Mouse (Mus musculus) spleen, adult 18-20 months (tissue): ENCODE results near the gene Olfr1331.
"Not testable (repeated sequence)": the region's sequence is repeated elsewhere in the genome, so short reads cannot be mapped to it uniquely, and the experiment has no call there.

ENCODE experiments used
- DNase-seq, 2 experiments: peaks; one replicate each; pipeline ENCODE4 v3.0.0; 2022; ENCODE audit warnings: mixed read lengths in 2 of 2

The Olfr1331 gene

DNA sequence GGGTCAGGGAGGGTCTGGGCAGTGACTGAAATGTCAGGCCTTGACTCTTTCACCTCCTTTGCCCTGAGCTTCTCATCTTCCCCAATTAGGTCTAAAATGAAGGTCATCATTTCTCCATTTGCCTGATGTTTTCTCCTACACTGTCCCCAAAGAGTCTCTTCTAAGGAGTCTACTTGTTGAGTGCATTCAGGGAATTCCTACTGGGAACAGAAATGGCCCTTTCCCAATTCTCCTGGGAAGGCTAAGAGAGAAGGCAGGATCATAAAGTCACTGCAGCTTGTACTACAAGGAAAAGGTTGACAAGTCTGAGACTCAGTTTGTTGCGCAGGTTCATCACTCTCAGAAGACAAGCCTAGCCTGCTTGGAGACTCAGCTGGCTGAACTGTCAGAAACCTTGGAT lies at the start of gene Olfr1331:
Gene Olfr1331, plus strand, starts transcription at position 301 of the 400 bp plus-strand sequence.
- DNase-seq = no peak

DNA sequence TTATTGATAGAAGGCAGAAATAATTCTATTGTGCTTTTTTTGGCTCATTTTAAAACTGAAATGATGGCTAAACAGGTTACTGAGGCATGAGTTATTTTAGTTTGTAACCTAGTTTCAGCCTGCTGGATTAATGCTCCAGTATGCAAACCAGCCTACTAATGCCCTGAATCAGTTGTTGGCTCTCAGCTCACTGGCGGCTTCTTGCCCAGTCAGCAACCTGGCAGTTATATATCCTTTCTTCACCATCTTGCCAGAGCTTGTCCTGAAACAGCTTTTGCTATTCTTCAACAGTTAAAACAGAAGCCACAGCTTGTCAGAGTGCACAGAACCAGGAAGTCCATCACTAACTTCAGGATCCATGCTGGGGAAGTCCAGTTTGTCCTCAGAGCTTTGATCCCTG lies 45.5 kb upstream of the Olfr1331 start:
- DNase-seq = no peak

DNA sequence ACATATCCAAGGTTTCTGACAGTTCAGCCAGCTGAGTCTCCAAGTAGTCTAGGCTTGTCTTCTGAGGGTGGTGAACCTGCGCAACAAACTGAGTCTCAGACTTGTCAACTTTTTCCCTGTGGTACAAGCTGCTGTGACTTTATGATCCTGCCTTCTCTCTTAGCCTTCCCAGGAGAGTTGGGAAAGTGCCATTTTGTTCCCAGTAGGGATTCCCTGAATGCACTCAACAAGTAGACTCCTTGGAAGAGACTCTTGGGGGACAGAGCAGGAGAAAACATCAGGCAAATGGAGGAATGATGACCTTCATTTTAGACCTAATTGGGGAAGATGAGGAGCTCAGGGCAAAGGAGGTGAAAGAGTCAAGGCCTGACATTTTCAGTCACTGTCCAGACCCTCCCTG lies 28.3 kb upstream of the Olfr1331 start, which contains the start of gene Olfr1333:
Gene Olfr1333, minus strand, starts transcription at position 101 of the 400 bp plus-strand sequence.
- no peak for DNase-seq

DNA sequence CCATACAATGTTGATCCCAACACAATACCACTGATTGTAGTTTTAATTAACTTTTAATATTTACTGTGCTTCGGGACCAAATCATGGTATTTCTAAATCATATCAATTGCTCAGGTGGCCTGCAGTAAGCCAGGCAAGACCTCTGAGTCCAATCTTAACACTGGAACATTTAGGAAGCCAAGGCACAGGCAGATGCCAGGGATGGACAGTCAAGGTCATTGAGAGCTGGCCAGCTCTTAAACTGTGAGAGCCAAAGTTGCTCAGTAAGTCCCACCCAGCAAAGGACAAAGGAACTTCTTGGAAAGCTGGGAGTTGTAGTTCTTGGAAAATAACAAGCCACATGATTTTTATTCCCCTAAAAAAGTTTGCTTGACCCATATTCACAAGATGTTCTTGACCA lies 2.7 kb upstream of the Olfr1331 start:
- no peak for DNase-seq

DNA sequence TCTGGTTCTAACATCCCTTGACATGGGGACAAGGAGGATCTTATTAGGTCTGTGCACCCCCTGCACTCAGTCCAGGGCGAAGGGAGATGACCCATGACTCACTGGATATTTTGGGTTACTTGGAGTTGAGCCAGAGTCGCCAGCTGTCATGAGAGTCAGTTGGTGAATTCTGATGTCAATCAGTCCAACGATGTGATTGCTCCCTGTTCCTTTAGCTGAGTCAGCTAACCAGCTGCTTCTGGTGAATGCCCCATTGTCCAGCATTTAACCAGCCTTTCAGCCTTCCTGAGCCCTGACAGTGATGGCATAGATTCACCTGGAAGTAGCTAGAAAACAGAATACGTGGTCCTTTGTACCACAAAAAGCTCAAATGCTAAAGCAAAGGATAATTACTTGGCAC lies 1.7 kb upstream of the Olfr1331 start:
- DNase-seq = no peak

DNA sequence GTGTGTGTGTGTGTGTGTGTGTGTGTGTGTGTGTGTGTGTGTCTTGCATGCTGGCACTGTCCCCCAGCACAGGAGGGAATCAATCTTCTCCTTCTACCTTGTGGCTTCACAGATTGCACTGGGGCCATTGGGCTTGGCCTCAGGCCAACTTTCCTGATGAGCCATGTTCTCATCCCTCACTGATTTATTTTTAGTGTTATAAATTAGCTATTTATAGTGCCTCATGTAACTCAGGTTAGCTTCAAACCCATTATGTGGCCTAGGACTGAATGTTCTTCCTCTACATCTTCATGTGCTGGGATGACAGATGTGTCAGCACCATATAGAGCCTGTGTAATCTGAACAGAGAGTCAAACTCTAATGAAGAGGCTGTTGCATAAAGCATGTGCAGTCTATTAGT lies 3.1 kb downstream of the Olfr1331 start:
- no peak for DNase-seq

DNA sequence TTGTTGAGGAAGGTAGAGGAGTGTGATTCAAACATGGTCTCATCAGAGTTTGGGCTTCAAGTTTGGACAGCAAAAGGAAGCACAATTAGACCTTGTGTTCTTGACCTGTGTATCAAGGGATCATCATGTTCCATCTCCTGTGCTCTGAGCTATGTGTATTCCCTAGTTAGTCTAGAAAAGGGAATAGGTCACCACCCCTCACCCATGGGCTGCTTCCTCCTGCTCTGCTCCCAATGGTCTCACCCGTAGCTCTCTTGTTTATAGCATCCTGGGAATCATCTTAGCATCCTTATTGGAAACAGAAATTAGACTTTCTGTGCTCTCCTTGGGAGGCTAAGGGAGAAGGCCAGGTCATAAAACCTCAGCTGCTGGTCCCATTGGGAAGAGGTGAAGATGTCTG lies 23.8 kb downstream of the Olfr1331 start, which contains the start of gene Olfr1330:
Gene Olfr1330, plus strand, starts transcription at position 301 of the 400 bp plus-strand sequence.
- no peak for DNase-seq

DNA sequence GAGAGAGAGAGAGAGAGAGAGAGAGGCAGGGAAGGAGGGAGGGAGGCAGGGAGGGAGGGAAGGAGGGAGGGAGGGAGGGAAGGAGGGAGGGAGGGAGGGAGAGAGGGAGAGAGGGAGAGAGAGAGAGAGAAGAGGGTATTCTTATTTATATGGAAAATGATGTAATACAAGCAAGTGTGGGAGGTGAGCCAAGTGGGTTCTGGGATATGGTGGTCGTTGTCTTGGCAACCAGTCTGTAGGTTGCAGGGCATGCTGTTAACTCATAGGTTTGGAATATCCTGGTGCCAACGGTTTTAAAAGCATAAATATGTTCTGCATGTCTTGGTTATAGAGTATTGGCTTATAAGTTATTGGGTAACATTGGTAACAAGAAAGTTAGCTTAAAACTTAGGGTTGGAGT lies 37.5 kb downstream of the Olfr1331 start:
- DNase-seq = no peak

DNA sequence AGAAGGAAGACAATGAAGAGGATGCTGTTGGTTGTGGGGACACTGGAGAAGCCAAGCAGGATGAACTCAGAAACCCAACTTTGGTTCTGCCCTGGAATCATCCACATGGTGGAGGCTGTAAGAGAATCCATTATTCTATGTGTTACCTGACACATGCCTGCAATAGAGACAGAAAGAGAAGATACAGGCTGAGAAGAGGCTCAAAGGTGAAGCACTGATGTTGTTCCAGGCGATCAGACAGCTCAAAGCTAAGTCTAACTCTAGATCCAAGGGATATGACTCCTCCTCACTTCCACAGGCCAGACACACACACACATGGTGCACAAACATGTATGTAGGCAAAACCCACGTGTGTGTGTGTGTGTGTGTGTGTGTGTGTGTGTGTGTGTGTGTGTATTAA lies 52.9 kb downstream of the Olfr1331 start, which contains the start of gene Olfr1329:
Gene Olfr1329, minus strand, starts transcription at position 101 of the 400 bp plus-strand sequence.
- DNase-seq = not testable (repeated sequence)
